Mouse (Mus musculus) adrenal gland, adult 2 months (tissue): Measurements from ENCODE around the gene Ptprd. TPM values are rescaled to one million over a fixed set of nuclear protein-coding genes. Genes with fewer than 3 reads are reported as not detected.

Experiments
- DNase-seq: peaks from one replicate; pipeline ENCODE4 v3.0.0; 2021
- polyA plus RNA-seq: library from polyadenylated mRNA; depleted of rRNA; stranded (reverse); fragments of >200 nt; gene quantifications from 2 replicates; pipeline ENCODE4 v1.2.3, GENCODE M21; 2012
- total RNA-seq, 2 experiments: library from RNA; stranded (reverse); gene quantifications; 2 replicates each; pipeline ENCODE4 v1.2.3; 2021

Ptprd gene
- total and polyA plus RNA-seq, 3 experiments = 6.2 to 91.9 (median 79.1) TPM

DNA sequence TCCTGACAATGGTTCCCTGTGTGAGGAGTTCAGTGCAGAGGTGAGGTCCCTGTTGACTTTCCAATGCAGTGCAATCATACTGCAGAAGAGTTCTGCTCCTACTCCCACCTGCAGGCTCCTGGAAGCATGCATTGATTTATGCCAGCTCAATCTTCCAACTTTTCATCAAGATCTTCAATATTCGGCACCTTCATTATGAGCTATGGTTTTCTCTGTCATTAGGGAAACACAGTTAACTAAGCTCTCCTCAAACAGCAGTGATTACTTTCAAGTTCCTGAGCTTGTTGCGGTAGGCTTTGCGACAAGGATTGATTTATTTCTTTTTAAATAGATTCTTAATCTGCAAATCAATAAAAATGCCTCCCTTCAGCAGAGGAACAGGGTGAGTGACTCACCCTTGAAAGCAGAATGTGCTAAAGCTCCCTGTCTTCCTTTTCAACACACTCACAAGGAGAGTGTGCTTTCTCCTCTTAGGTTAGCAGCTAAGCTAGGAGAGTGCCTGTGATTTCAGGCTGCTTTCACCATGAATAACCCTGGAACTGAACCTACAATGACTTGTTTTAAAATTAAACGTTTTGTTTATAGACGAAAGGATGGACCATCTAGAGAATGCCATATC lies 1298.1 kb downstream of the Ptprd start:
- no peak for DNase-seq

GRCm38 (mm10) chr4:76901692-76902091 lies 1310.1 kb downstream of the Ptprd start:
- DNase-seq = no peak

GRCm38 (mm10) chr4:76889669-76890068 lies 1322.1 kb downstream of the Ptprd start:
- no peak for DNase-seq

GRCm38 (mm10) chr4:76881610-76882009 lies 1330.2 kb downstream of the Ptprd start:
- DNase-seq = no peak

- peak; percentile 53 for DNase-seq
Measured at GRCm38 (mm10) chr4:76870971-76871370, 1340.8 kb downstream of the Ptprd start.

- no peak for DNase-seq
Measured at GRCm38 (mm10) chr4:76865585-76865984, 1346.2 kb downstream of the Ptprd start.

DNA sequence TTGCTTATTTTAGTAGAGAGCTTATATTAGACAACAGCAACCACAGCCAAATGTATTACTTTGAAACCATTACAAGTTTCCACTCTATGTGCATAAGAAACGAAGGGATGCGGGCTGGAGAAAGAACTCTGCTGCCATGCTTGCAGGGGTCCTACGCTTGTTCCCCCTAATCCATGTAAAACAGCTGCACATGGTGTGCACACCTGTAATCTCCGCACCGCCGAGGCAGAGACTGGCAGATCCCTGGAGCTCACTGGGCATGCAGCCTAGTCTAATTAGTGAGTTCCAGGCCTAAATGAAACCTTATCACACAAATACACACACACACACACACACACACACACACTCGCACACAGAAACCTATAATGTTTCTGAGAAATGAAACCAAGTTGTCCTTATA lies 1365.5 kb downstream of the Ptprd start:
- no peak for DNase-seq

DNA sequence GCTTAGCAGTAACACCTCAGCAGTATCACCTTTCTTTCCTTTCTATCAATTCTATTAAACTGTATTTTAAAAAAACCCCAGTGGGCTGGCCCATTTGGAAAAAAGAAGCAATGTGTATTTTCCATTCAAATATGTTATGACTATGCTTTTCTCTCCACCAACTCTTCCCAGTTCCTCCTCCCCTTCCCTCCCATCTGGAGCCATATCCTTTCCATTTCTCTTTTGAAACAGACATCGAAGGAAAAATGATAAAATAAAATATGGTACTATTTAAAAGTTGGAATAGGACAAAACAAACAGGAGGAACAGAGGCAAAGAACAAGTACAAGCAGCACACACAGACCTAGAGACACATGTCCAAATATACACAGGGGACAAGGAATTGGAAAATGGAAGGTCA lies 1372.7 kb downstream of the Ptprd start:
- no peak for DNase-seq

DNA sequence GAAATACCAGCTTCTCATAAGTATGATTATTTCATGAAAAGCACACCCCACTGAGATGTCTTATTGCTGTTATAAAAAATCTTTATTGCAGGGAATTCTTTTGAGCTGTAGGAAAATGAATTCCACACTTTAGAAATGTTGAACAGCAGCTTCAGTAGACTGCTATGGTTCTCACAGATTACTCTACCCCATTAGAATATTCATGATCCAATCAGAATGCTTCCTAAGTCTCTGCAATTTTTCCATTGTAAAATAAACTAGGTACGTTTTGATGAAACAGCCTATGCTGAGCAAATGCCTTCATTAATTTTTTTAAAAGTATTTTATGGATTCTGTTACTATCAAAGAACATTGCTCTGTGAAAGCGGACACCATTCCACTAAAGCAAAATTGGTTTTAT lies 1399.6 kb downstream of the Ptprd start:
- no peak for DNase-seq

GRCm38 (mm10) chr4:76802708-76803107 lies 1409.1 kb downstream of the Ptprd start:
- no peak for DNase-seq

DNA sequence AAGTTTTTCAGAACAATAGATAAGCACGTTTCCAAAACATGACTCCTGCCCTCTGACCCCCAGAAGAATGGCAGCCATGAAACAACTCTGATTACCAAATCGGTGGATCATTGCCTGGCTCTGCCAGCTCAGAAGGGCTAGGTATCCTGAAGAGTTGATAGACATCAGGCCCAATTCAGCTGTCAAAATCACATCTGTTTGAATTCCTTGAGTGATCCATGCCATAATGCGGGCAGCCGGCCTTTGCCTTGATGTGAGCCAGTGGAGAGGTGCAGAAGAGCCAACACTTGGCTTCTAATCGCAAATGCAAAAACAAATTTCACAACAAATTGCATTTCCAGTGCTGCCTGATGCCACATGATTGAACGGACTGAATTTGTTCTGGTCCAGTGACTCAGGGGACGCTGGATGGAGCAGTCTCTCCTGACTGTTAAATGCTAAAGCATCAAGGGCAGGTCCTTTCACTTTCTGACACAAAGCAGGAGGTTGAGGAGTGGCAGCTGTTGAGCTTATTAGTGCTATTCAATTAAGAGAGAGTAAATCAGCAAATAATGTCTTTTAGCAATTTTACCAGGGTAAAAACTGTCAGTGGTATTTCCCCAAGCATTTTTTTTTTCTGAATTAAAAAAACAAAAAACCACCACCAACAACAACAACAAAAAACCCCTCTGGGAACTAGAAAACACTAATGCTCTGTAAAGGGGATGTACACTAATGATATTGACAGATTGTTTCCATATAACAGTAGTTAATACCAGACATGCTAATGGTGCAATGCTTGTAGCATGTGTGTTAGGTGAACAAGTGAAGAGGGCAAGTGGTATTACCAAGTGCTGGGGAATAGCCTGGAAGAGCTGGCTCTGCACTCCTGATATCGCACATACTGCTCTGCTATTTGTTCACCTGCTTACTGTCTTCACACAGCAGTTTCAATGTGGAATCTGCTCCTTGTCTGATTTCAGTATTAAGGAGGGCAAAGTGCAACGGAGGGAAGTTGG lies 1413.5 kb downstream of the Ptprd start:
- no peak for DNase-seq

DNA sequence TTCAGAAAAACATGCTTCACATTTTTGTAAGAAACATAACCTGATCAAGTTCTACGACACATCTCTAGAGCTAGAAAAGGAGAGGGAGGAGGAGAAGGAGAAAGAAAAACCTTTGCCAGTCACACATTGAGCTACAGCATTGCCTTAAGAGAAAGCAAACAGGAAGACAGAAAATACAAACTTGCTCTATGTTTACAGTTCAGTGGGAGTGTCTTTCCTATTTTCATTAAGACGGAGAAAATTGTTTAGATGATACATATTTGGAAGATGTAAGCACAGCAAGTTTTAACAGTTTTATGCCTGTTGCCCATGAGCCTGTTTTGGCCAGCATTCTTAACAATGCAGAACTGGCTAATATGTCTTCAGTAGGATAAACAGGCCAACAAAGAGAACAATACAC lies 1426.4 kb downstream of the Ptprd start:
- no peak for DNase-seq

DNA sequence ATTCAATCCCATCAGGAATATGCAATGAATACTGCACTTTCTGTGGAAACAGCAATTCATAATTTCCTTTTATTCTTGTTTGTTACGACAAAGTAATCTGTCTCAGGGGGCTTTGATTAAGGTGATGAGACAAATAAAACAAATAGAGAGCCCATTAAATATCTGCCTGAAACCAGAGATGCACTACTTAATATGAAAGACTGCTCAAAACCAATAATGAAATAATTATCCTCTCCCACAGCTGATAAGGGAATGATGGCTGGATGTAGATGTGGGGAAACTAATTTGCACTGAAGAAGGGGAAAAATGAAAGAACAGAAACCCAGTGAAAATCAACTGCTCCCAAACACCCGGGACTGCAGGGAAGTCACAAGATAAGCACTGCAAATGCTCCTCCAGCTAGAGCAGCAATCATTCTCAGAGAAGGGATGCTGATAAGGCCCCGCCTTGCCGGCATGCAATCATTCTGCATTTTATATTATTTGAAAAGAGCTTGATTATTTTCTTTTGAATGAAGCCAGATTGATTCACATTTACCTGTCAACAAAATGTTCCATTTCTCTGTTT lies 1432.1 kb downstream of the Ptprd start:
- no peak for DNase-seq

DNA sequence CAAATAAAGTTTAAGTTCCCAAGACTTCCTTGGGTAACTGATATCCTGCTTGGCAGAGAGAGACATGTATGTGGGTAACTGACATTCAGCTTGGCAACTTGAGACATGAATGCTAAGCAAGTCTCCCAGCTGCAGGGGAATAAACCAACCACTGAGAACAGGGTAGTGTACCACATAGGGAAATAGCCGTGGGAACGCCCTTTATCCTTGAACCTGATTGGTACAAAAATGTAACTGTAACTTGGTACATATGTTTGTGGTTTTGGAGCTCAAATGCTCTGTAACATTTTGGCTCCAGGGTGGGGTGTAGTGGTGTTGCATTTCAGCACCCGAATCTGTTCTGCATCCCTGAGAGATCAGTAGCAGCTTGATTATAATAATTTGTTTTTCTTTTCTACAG lies 1444.8 kb downstream of the Ptprd start:
- no peak for DNase-seq

- DNase-seq = no peak
Measured at GRCm38 (mm10) chr4:76766429-76766828, 1445.3 kb downstream of the Ptprd start.

DNA sequence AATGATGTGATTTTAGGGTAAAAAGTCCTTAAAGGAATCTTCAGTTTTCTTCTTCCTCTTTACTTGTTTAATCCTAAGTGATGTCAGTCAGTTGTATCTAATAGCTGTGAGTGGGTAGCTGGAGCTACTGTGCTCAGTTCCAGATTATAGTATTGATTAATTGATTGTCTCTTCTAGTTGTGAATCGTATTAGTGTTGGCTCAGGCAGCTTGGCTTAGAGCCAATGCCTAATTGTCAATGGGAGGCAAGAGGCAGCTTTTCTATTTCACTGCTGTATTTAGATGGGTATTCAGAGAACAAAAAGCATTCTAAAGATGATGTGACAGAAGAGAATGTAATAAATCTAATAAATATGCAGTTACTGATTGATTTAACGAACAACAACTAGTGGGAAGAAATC lies 1461.1 kb downstream of the Ptprd start:
- no peak for DNase-seq

- DNase-seq = no peak
Measured at GRCm38 (mm10) chr4:76735831-76736230, 1475.9 kb downstream of the Ptprd start.

DNA sequence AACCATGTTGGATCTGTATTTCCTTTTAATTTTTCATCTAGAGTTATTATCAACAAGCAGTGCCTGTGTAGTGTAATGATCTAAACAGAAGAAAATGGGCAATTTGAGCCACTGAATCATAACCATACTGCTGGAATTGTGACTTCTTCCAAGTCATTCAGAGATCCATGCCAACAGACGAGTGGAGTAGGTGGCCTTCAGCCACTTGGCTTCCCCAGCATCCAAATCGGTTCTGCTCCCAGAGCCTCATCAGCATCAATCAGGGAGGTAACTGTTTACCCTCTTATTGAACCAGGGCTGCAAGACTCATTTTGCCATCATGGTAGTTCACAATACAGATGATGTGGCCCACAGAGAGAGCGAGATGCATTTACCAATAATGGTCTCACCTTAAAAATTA lies 1536.0 kb downstream of the Ptprd start:
- DNase-seq = no peak

DNA sequence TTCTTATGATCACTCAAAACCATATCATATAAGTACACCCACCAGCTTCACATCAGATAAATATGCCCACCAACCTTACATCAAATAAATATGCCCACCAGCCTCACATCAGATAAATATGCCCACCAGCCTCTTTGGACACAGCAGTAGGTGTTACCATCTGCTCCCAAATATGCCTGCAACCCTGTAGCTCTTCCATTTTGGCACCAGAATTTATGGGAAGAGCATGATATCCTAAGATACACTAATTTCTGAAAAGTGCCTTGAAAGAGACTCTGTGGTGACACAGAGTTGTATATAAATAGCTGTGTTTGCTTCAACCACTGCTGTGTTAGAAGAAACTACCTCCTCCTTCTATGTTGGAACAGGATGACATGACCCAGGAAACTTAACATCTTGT lies 1538.5 kb downstream of the Ptprd start:
- no peak for DNase-seq

DNA sequence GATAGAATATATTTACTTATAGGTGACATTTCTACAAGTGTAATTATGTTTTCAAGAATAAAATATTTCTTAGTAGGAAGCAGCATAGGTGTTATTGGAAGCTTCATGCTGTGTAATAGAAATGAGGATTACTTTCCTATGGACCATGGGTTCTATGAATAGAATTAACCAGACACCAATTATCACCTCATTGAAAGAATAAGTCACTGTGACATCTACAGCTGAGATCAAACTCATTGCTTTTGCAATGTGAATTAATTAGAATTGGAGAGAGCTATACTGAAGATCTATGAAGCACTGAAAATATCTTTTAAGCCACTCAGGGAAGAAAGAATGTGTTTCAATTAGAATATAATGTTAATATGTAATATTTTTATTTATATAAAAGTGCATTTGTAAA lies 1539.1 kb downstream of the Ptprd start:
- DNase-seq = no peak

GRCm38 (mm10) chr4:76661725-76662124 lies 1550.0 kb downstream of the Ptprd start:
- no peak for DNase-seq

DNA sequence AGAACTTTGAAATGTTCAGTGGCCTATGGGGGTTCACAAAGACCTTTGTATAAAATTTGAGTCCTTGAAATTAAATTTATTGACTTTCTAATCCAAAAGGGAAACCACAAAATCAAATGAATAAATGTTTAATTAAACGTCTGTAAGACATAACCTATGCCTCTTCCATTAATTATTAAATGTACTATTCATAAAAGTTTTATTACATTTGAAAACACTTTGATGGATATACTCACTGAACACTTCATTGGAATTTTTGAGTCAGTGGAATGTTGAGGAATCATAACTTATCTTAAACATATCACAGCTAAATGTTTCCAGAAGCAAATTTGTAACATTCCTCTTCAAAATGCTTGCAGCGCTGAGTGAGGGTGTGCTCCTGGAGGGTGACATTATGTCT lies 1551.6 kb downstream of the Ptprd start:
- DNase-seq = no peak

DNA sequence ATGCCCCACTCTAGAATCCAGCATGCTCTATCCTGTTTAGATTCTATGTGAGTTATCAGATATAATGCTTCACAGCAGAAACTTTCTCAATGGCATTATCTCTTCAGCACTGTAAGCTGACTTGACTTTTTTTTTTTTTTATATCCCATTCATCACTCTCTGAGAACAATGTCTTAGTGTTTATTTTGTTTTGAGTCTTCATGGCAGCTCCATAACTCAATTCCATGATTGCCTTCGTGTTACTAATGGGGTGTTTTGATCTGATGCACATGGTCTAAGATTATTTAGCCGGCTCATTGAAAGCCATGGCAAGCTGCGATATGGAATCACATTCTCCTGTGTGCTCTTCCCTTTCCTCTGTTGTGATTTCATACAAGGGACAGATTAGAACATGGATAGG lies 1555.0 kb downstream of the Ptprd start:
- DNase-seq = no peak
